In genomic region chr6:94685611-94686010, GRCm38 (mm10) we compare ENCODE assay signal across 12 mouse cellular contexts. TPM values are rescaled to one million over a fixed set of nuclear protein-coding genes. Genes with fewer than 3 reads are reported as not detected.
DNase-seq lines count a peak whose midpoint lies in the region; ATAC-seq and TF ChIP-seq lines count a peak whose summit lies in the region.
"Had no signal": no experiment of that assay in that cellular context is flagged by ENCODE, and none has a peak within 500 bp of the region (broad histone marks: within the 10 kb centered on the region; RNA-seq: fewer than 3 reads in every experiment).

No protein-coding gene starts in this region.

- H3K4me3 ChIP-seq in heart, adult 2 months, result no peak overlapping the region
- H3K4me3 ChIP-seq in heart, embryonic 11.5 days (ENCODE audit: low read depth, low read length), result no peak overlapping the region
- H3K4me3 ChIP-seq in liver, embryonic 12.5 days, result no peak overlapping the region
- H3K4me3 ChIP-seq in small intestine, adult 2 months (ENCODE audit: low read depth, low read length), result no peak overlapping the region
- H3K4me3 ChIP-seq: limb, embryonic 12.5 days; midbrain, embryonic 12.5 days had no signal

- no peaks in the 10 kb centered on the region for H3K27me3 ChIP-seq in heart, adult 2 months (ENCODE audit: control insufficient read depth, insufficient read depth, low read length)
- no peaks in the 10 kb centered on the region for H3K27me3 ChIP-seq in heart, embryonic 11.5 days (ENCODE audit: control insufficient read depth, insufficient read depth, low read length)
- H3K27me3 ChIP-seq in liver, embryonic 12.5 days (replicated peaks), result peaks cover 28% of the 10 kb centered on the region; the same call in 1 of the 2 replicates
- no peaks in the 10 kb centered on the region for H3K27me3 ChIP-seq in small intestine, adult 2 months (ENCODE audit: control insufficient read depth, insufficient read depth, low read length)
- H3K27me3 ChIP-seq: CH12.LX; limb, embryonic 12.5 days; midbrain, embryonic 12.5 days had no signal

- DNase-seq in heart, adult 2 months, result no peak
- DNase-seq in liver, result no peak
- DNase-seq in cerebellum, postnatal 36 days, result peak; percentile 44 to 59
- no peak for DNase-seq in thymus, postnatal 4 days
- no peak for DNase-seq in frontal cortex, postnatal 25 days (ENCODE audit: low spot score in 2 of 2)
- DNase-seq: gastrocnemius, postnatal 36 days had no signal

- no peaks in the 10 kb centered on the region for H3K9me3 ChIP-seq in heart, embryonic 11.5 days (replicated peaks; ENCODE audit: control insufficient read depth, low read length)
- no peaks in the 10 kb centered on the region for H3K9me3 ChIP-seq in liver, embryonic 12.5 days (replicated peaks)
- H3K9me3 ChIP-seq: limb, embryonic 12.5 days; midbrain, embryonic 12.5 days had no signal

- H3K79me2 ChIP-seq in heart, adult 2 months (replicated peaks; ENCODE audit: control insufficient read depth, insufficient read depth, low read length), result peaks cover 3% of the 10 kb centered on the region

- peaks cover 9% of the 10 kb centered on the region for H3K36me3 ChIP-seq in heart, adult 2 months (ENCODE audit: control insufficient read depth, insufficient read depth, low read length)
- no peaks in the 10 kb centered on the region for H3K36me3 ChIP-seq in heart, embryonic 11.5 days (ENCODE audit: control insufficient read depth, insufficient read depth, low read length)
- H3K36me3 ChIP-seq in liver, embryonic 12.5 days, result no peaks in the 10 kb centered on the region
- H3K36me3 ChIP-seq in small intestine, adult 2 months (ENCODE audit: control insufficient read depth, insufficient read depth, low read length), result no peaks in the 10 kb centered on the region
- H3K36me3 ChIP-seq: limb, embryonic 12.5 days; midbrain, embryonic 12.5 days had no signal

- TF ChIP-seq CTCF in heart, adult 2 months (IDR thresholded peaks at IDR 0.05), result no peak
- TF ChIP-seq CTCF in small intestine, adult 2 months (IDR thresholded peaks at IDR 0.05; ENCODE audit: extremely low read depth, insufficient read length, insufficient replicate concordance, low read depth, low read length), result no peak

- 55% methylated on average over 6 of the region's 6 CpGs for WGBS in heart, adult 2 months
- WGBS in heart, embryonic 11.5 days (ENCODE audit: insufficient replicate concordance), result 75% methylated on average over 6 of the region's 6 CpGs
- WGBS in liver, embryonic 12.5 days (ENCODE audit: insufficient replicate concordance), result 72% methylated on average over 6 of the region's 6 CpGs
- WGBS in small intestine, adult 2 months, result 20% methylated on average over 6 of the region's 6 CpGs

- intact Hi-C loops in heart, adult 2 months (cut with DNase I), result no loop called here

- TF ChIP-seq POLR2A in heart, adult 2 months (IDR thresholded peaks at IDR 0.05; ENCODE audit: insufficient read depth, low read depth, low read length), result no peak
- no peak for TF ChIP-seq POLR2A in small intestine, adult 2 months (IDR thresholded peaks at IDR 0.05; ENCODE audit: low read depth, low read length)

- no peak overlapping the region for H3K9ac ChIP-seq in heart, adult 2 months (ENCODE audit: low read depth, low read length)
- H3K9ac ChIP-seq in heart, embryonic 11.5 days (ENCODE audit: low read depth, low read length), result no peak overlapping the region
- H3K9ac ChIP-seq in liver, embryonic 12.5 days, result no peak overlapping the region
- H3K9ac ChIP-seq: limb, embryonic 12.5 days; midbrain, embryonic 12.5 days had no signal

- ATAC-seq in heart, embryonic 11.5 days (replicated peaks; ENCODE audit: insufficient number of reproducible peaks, low FRiP score, low TSS enrichment), result no peak
- no peak for ATAC-seq in liver, embryonic 12.5 days

- H3K4me1 ChIP-seq in heart, adult 2 months (ENCODE audit: control insufficient read depth, insufficient read depth, low read length), result peaks cover 28% of the 10 kb centered on the region
- H3K4me1 ChIP-seq in heart, embryonic 11.5 days (ENCODE audit: control insufficient read depth, insufficient read depth, low read length), result peaks cover 54% of the 10 kb centered on the region
- H3K4me1 ChIP-seq in liver, embryonic 12.5 days, result peaks cover 66% of the 10 kb centered on the region
- H3K4me1 ChIP-seq in small intestine, adult 2 months (ENCODE audit: control insufficient read depth, insufficient read depth, insufficient read length, low read length), result peaks cover 61% of the 10 kb centered on the region

- H3K27ac ChIP-seq in heart, adult 2 months, result peak overlapping the region; percentile 71
- H3K27ac ChIP-seq in heart, embryonic 11.5 days (ENCODE audit: low read depth, low read length), result no peak overlapping the region
- no peak overlapping the region for H3K27ac ChIP-seq in liver, embryonic 12.5 days
- H3K27ac ChIP-seq in small intestine, adult 2 months (ENCODE audit: insufficient read depth, low read depth, low read length), result peak overlapping the region; percentile 57
- H3K27ac ChIP-seq: limb, embryonic 12.5 days; midbrain, embryonic 12.5 days had no signal

- H3K4me2 ChIP-seq in heart, embryonic 11.5 days, result no peak overlapping the region
- peak overlapping the region; percentile 45 for H3K4me2 ChIP-seq in liver, embryonic 12.5 days
- H3K4me2 ChIP-seq: limb, embryonic 12.5 days; midbrain, embryonic 12.5 days had no signal

- TF ChIP-seq EP300 in heart, adult 2 months (IDR thresholded peaks at IDR 0.05; ENCODE audit: insufficient read depth, low read depth, low read length), result no peak

RNA-seq across cellular contexts. Expression of gene Lrig1, which starts 14.3 kb away (rescaled TPM):
- total RNA-seq in heart, adult 2 months (2021), result 10 to 100 TPM; 30.4 to 32.7 TPM
- polyA plus RNA-seq in heart, adult 2 months (2012; rRNA removed), result 23.3 and 35.5 TPM in 2 replicates
- polyA plus RNA-seq in heart, embryonic 11.5 days (2014; fragmentation: Nextera tagmentation; extraction: Ambion mirVana), result 10.9 and 11.8 TPM in 2 replicates
- polyA plus RNA-seq in liver, embryonic 12.5 days (2016; fragmentation: Nextera tagmentation; extraction: Ambion mirVana), result 2.4 and 2.8 TPM in 2 replicates
- 20.5 and 29.8 TPM in 2 replicates for polyA plus RNA-seq in small intestine, adult 2 months (2012; rRNA removed)
- total RNA-seq: CH12.LX had no signal

Comparison
In these comparisons a context has a peak if more than half of its experiments do, and no peak if none do; other contexts are left out.
1. H3K27ac ChIP-seq: peak in heart, adult 2 months (single experiment) and small intestine, adult 2 months (single experiment); none in heart, embryonic 11.5 days (single experiment) and liver, embryonic 12.5 days (single experiment).
2. DNase-seq: peak in cerebellum, postnatal 36 days (2 of 2); none in heart, adult 2 months (0 of 2), liver (single experiment), thymus, postnatal 4 days (single experiment) and frontal cortex, postnatal 25 days (0 of 2).